Mouse (Mus musculus) leukemia stem cell, adult 10-12 weeks (primary cell): ENCODE results near the gene Adrb1. TPM values are rescaled to one million over a fixed set of nuclear protein-coding genes. Genes with fewer than 3 reads are reported as not detected.

Experiments used
- polyA plus RNA-seq: library from polyadenylated mRNA; stranded (reverse); fragments of >175 nt; gene quantifications from 2 replicates; pipeline ENCODE4 v1.2.3, GENCODE M21; 2012; ENCODE audit warnings: low replicate concordance

The Adrb1 gene
- 3.4 TPM in 2 replicates for polyA plus RNA-seq

DNA sequence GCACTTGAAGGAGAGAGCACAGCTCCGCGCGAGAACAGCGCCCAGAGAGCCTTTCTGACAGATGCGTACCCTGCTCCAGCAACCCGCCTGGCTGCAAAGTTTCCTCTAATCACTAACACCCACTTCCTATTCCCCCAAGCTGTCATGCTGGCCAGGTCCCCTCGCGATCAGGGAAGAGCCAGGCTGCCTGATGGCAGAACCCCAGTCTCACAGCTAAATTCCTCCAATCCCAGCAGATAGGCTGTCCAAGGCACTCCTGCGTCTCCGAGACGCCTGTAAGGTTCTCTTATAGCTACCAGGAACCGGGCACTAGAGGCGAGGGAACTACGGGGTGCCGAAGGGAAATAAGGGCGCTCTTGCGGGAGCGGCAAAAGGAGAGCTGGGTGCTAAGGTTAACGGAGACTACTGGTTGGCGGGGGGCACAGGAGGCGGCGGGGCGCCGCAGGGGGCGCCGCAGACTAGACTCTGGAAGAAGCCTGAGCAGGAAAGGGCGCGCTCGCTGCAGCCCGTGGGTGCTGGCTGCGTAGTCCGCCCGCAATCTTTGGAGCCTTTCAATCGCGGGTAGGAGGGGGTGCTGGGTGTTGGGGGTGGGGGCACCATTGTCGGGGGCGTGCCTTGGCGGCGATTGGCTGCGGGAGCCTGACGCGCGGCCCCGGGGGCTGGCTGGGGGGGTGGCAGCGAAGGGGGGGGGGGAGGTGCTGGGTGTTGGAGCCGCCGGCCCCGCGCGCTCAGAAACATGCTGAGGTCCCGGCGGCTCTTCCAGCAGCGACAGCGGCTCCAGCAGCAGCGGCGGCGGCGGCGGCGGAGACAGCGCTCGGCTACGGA is at the start of gene Adrb1:
Adrb1 (plus strand) TSS at position 813 of the 825 bp plus-strand sequence.

Other genes with a start within 250 kb of the Adrb1 start
- 0.90 and 7.9 TPM in 2 replicates for gene Dclre1a, start 174.0 kb upstream of the Adrb1 start, polyA plus RNA-seq
- 6.3 and 16.4 TPM in 2 replicates for gene Nhlrc2, start 173.9 kb upstream of the Adrb1 start, polyA plus RNA-seq
- gene Ccdc186, start 100.0 kb downstream of the Adrb1 start, polyA plus RNA-seq: 0.20 and 1.2 TPM in 2 replicates
- not detected in 2 replicates for gene Tdrd1, start 104.0 kb downstream of the Adrb1 start, polyA plus RNA-seq
- not detected in 2 replicates for gene Vwa2, start 152.1 kb downstream of the Adrb1 start, polyA plus RNA-seq